Mouse (Mus musculus) embryonic facial prominence, embryonic 15.5 days (tissue): ENCODE measurements at regions not wholly inside any gene's neighbourhood (a gene's known extent, or its start where the extent isn't known, plus 50 kb on each side); places are given as distances from the start of the nearest gene placed in this dataset.

Source experiments
- ATAC-seq: fragments of 200-750 bp; cut with Nextera tagmentation; 2 replicates; pipeline ENCODE4 v1.8.0; 2017; ENCODE audit warnings: low read depth, moderate TSS enrichment; ENCODE audit not compliant: insufficient number of reproducible peaks, low FRiP score, low TSS enrichment
- H3K27ac ChIP-seq: fragments of 300-500 bp; sonication (generic); replicated peaks from 2 replicates; pipeline ENCODE4 v1.5.1; 2015; ENCODE audit warnings: mild to moderate bottlenecking, inconsistent platforms
- H3K27me3 ChIP-seq: fragments of 300-500 bp; sonication (generic); 2 replicates; pipeline ENCODE4 v1.6.1; 2015; ENCODE audit warnings: inconsistent platforms
- H3K36me3 ChIP-seq: fragments of 300-500 bp; sonication (generic); 2 replicates; pipeline ENCODE4 v1.6.1; 2015; ENCODE audit warnings: mild to moderate bottlenecking, inconsistent platforms
- H3K4me1 ChIP-seq: fragments of 300-500 bp; sonication (generic); 2 replicates; pipeline ENCODE4 v1.6.1; 2015; ENCODE audit warnings: inconsistent platforms
- H3K4me2 ChIP-seq: fragments of 300-500 bp; sonication (generic); replicated peaks from 2 replicates; pipeline ENCODE4 v1.6.1; 2015; ENCODE audit warnings: mild to moderate bottlenecking, inconsistent platforms
- H3K4me3 ChIP-seq: fragments of 300-500 bp; sonication (generic); replicated peaks from 2 replicates; pipeline ENCODE4 v1.5.1; 2015; ENCODE audit warnings: mild to moderate bottlenecking, inconsistent platforms
- H3K9ac ChIP-seq: fragments of 300-500 bp; sonication (generic); 2 replicates; pipeline ENCODE4 v1.6.1; 2015; ENCODE audit warnings: inconsistent platforms
- H3K9me3 ChIP-seq: fragments of 300-500 bp; sonication (generic); replicated peaks from 2 replicates; pipeline ENCODE4 v1.6.1; 2016; ENCODE audit warnings: inconsistent platforms
- WGBS: fragments of 180-500 bp; shearing (Covaris S2); methylation state at CpG from one replicate; pipeline ENCODE4 v1.1.7; 2015; 5-methylcytosine and 5-hydroxymethylcytosine counted together

GRCm38 (mm10) chr7:111420698-111421097 lies 337.9 kb upstream of the Eif4g2 start:
- no peak for ATAC-seq
- Histone ChIP-seq H3K27me3 (no peaks in the 10 kb centered on the region), H3K4me2 (no peak overlapping the region), H3K4me3 (no peak overlapping the region), H3K27ac (no peak overlapping the region), H3K36me3 (no peaks in the 10 kb centered on the region), H3K9ac (no peak overlapping the region), H3K4me1 (no peaks in the 10 kb centered on the region), H3K9me3 (no peaks in the 10 kb centered on the region)
- WGBS: 93% methylated on average over 3 of the region's 3 CpGs

- no peak for ATAC-seq
- no peaks in the 10 kb centered on the region for H3K27me3 ChIP-seq
- H3K4me1 ChIP-seq: no peaks in the 10 kb centered on the region
- H3K27ac ChIP-seq: no peak overlapping the region
- H3K36me3 ChIP-seq: no peaks in the 10 kb centered on the region
- H3K9ac ChIP-seq: no peak overlapping the region
- no peaks in the 10 kb centered on the region for H3K9me3 ChIP-seq
- WGBS: 24% methylated on average over 2 of the region's 3 CpGs
- H3K4me2 ChIP-seq: no peak overlapping the region
- H3K4me3 ChIP-seq: no peak overlapping the region
These were observed 334.9 kb upstream of the Eif4g2 start for GRCm38 (mm10) chr7:111417735-111418134.

- WGBS: 70% methylated on average over 6 of the region's 6 CpGs
- no peaks in the 10 kb centered on the region for H3K9me3 ChIP-seq
- no peak for ATAC-seq
- H3K4me1 ChIP-seq: no peaks in the 10 kb centered on the region
- no peaks in the 10 kb centered on the region for H3K27me3 ChIP-seq
- no peak overlapping the region for H3K27ac ChIP-seq
- H3K4me3 ChIP-seq: no peak overlapping the region
- H3K4me2 ChIP-seq: no peak overlapping the region
- H3K9ac ChIP-seq: no peak overlapping the region
- no peaks in the 10 kb centered on the region for H3K36me3 ChIP-seq
These were observed 333.2 kb upstream of the Eif4g2 start for GRCm38 (mm10) chr7:111416061-111416460.

- H3K9me3 ChIP-seq: no peaks in the 10 kb centered on the region
- H3K36me3 ChIP-seq: no peaks in the 10 kb centered on the region
- H3K4me3 ChIP-seq: no peak overlapping the region
- WGBS: 61% methylated on average over 4 of the region's 4 CpGs
- no peaks in the 10 kb centered on the region for H3K27me3 ChIP-seq
- H3K4me1 ChIP-seq: no peaks in the 10 kb centered on the region
- no peak overlapping the region for H3K9ac ChIP-seq
- H3K27ac ChIP-seq: no peak overlapping the region
- H3K4me2 ChIP-seq: no peak overlapping the region
- ATAC-seq: no peak
These were observed 330.9 kb upstream of the Eif4g2 start for GRCm38 (mm10) chr7:111413745-111414144.

- ATAC-seq: no peak
- no peak overlapping the region for H3K4me3 ChIP-seq
- H3K9ac ChIP-seq: no peak overlapping the region
- no peak overlapping the region for H3K4me2 ChIP-seq
- no peaks in the 10 kb centered on the region for H3K4me1 ChIP-seq
- WGBS: 53% methylated on average over 2 of the region's 2 CpGs
- no peaks in the 10 kb centered on the region for H3K27me3 ChIP-seq
- no peak overlapping the region for H3K27ac ChIP-seq
- H3K36me3 ChIP-seq: no peaks in the 10 kb centered on the region
- H3K9me3 ChIP-seq: no peaks in the 10 kb centered on the region
These were observed 330.1 kb upstream of the Eif4g2 start for GRCm38 (mm10) chr7:111412957-111413356.

- Histone ChIP-seq H3K4me2 (no peak overlapping the region), H3K9ac (no peak overlapping the region), H3K27me3 (no peaks in the 10 kb centered on the region), H3K36me3 (no peaks in the 10 kb centered on the region), H3K4me3 (no peak overlapping the region), H3K4me1 (no peaks in the 10 kb centered on the region), H3K27ac (no peak overlapping the region), H3K9me3 (no peaks in the 10 kb centered on the region)
- no peak for ATAC-seq
- 90% methylated on average over 5 of the region's 5 CpGs for WGBS
These were observed 328.6 kb upstream of the Eif4g2 start for GRCm38 (mm10) chr7:111411386-111411960.

- Histone ChIP-seq H3K36me3 (no peaks in the 10 kb centered on the region), H3K27me3 (no peaks in the 10 kb centered on the region), H3K4me2 (no peak overlapping the region), H3K9ac (no peak overlapping the region), H3K9me3 (no peaks in the 10 kb centered on the region), H3K4me3 (no peak overlapping the region), H3K4me1 (no peaks in the 10 kb centered on the region), H3K27ac (no peak overlapping the region)
- ATAC-seq: no peak
- 81% methylated on average over 2 of the region's 2 CpGs for WGBS
These were observed 313.1 kb upstream of the Eif4g2 start for GRCm38 (mm10) chr7:111395972-111396371.

- Histone ChIP-seq H3K9ac (no peak overlapping the region), H3K36me3 (no peaks in the 10 kb centered on the region), H3K27me3 (no peaks in the 10 kb centered on the region), H3K4me1 (no peaks in the 10 kb centered on the region), H3K27ac (no peak overlapping the region), H3K4me3 (no peak overlapping the region), H3K4me2 (no peak overlapping the region), H3K9me3 (no peaks in the 10 kb centered on the region)
- no peak for ATAC-seq
- 85% methylated on average over 6 of the region's 6 CpGs for WGBS
These were observed 312.3 kb upstream of the Eif4g2 start for GRCm38 (mm10) chr7:111395111-111395510.

- no peak for ATAC-seq
- Histone ChIP-seq H3K9me3 (no peaks in the 10 kb centered on the region), H3K4me3 (no peak overlapping the region)
These were observed 311.0 kb upstream of the Eif4g2 start for GRCm38 (mm10) chr7:111393846-111394245.

GRCm38 (mm10) chr7:111389690-111390089 lies 306.9 kb upstream of the Eif4g2 start:
- no peaks in the 10 kb centered on the region for H3K4me1 ChIP-seq
- H3K27ac ChIP-seq: no peak overlapping the region
- H3K9me3 ChIP-seq: no peaks in the 10 kb centered on the region
- no peak for ATAC-seq
- no peak overlapping the region for H3K9ac ChIP-seq
- H3K27me3 ChIP-seq: no peaks in the 10 kb centered on the region
- H3K4me2 ChIP-seq: no peak overlapping the region
- no peak overlapping the region for H3K4me3 ChIP-seq
- no peaks in the 10 kb centered on the region for H3K36me3 ChIP-seq

More at GRCm38 (mm10) chr7:111393846-111394245, 311.0 kb upstream of the Eif4g2 start:
- Histone ChIP-seq H3K9ac (no peak overlapping the region), H3K4me1 (no peaks in the 10 kb centered on the region), H3K4me2 (no peak overlapping the region), H3K36me3 (no peaks in the 10 kb centered on the region), H3K27me3 (no peaks in the 10 kb centered on the region), H3K27ac (no peak overlapping the region)

- 87% methylated on average over 7 of the region's 7 CpGs for WGBS
- Histone ChIP-seq H3K4me3 (no peak overlapping the region), H3K4me2 (no peak overlapping the region), H3K9me3 (no peaks in the 10 kb centered on the region), H3K9ac (no peak overlapping the region), H3K27ac (no peak overlapping the region), H3K4me1 (no peaks in the 10 kb centered on the region), H3K27me3 (no peaks in the 10 kb centered on the region), H3K36me3 (no peaks in the 10 kb centered on the region)
- ATAC-seq: no peak
These were observed 291.7 kb upstream of the Eif4g2 start for GRCm38 (mm10) chr7:111374534-111374933.

GRCm38 (mm10) chr7:111373380-111374173 lies 290.7 kb upstream of the Eif4g2 start:
- ATAC-seq: no peak
- no peaks in the 10 kb centered on the region for H3K27me3 ChIP-seq
- H3K4me3 ChIP-seq: no peak overlapping the region
- WGBS: 70% methylated on average over 10 of the region's 10 CpGs
- H3K4me2 ChIP-seq: no peak overlapping the region
- no peaks in the 10 kb centered on the region for H3K9me3 ChIP-seq
- H3K36me3 ChIP-seq: no peaks in the 10 kb centered on the region
- H3K4me1 ChIP-seq: no peaks in the 10 kb centered on the region
- no peak overlapping the region for H3K9ac ChIP-seq
- H3K27ac ChIP-seq: no peak overlapping the region
